Mouse (Mus musculus) lung, postnatal 10 days (tissue): Measurements from ENCODE around the gene Ncf1.

Experiments used
- DNase-seq: peaks from one replicate; pipeline ENCODE4 v3.0.0; 2021

Ncf1 gene

DNA sequence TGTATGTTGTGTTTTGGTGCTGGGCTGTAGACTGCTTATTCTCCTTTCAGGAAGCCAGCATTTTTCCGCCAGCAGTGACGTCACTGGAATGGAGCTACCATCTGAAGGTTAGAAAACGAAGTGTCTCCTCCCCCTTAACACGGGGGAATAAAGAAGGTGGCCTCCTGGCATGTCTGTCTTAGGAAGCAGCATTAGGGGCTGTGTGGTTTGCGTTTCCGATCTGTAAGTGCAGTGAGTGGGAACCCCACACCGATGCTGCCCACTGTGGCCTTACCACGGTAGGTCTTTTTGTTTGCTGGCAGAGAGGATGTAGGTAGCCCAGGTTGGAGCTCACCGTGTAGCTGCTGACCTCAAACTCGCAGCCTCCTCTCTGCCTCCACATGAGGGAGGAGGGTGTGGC is 22.7 kb downstream of the Ncf1 start:
- no peak for DNase-seq

DNA sequence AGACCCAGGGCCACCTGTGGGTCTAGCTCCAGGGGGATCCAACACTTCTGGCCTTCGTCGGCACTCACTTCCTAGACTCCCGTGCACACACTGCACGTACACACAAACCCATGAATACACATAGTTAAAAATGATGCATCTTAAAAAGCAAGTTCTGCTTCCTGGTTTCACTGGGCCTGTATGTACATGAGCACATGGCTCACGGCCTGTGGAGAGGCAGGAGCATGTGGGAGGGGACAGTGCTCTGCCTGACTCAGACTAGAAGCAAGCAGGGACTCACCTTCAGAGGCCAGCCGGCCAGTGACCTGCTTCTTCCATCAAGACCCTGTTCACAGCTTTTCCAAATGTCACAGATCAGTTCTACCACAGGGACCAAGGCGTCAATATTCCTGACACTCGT is 35.8 kb downstream of the Ncf1 start:
- no peak for DNase-seq

DNA sequence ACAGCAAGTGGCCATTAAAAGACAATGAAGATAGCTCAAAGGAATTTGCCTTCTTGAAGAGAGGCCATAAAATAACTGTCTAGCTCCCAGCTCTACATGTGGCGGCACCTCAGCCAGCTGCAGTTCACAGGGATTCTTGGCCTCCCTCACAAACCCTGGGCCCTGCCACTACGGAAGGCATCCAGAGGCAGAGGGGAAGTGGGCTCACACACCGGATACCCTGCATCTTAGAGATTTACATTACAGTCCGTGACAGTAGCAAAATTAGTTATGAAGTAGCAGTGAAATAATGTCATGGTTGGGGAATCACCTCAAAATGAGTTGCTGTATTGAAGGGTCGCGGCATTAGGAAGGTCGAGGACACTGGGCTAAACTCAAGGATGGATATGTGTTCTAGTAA is 40.9 kb downstream of the Ncf1 start:
- DNase-seq, result no peak

DNA sequence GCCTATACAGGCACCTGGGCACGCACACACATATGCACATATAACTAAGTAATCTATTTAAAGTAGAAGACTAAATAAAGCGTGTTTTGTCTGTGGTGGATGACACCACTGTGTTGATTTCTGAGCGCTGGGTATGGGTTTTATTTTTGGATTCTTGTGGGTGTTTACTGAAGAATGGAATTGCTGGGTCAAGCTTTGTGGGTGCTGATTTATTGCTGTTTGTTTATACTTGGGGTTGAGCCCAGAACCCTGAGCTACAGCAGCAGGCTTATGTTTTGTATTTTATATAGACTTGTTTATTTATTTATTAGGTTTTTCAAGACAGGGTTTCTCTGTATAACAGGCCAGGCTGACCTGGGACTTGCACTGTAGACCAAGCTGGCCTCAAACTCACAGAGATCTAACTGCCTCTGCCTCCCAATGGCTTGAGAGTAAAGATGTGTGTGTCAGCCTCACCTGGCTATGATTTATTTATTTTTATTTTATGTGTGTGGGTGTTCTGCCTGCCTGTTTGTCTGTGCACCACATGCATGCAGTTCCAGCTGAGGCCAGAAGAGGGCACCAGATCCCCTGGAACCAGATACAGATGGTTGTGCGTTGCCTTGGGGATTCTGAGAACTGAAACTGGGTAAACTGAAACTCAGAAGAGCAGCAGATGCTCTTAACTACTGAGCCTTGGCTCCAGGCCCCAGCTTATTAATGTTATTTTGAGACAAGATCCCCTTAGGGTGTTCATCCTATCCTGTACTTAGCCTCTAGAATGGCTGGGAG is 42.3 kb downstream of the Ncf1 start:
- peak; percentile 72 for DNase-seq

DNA sequence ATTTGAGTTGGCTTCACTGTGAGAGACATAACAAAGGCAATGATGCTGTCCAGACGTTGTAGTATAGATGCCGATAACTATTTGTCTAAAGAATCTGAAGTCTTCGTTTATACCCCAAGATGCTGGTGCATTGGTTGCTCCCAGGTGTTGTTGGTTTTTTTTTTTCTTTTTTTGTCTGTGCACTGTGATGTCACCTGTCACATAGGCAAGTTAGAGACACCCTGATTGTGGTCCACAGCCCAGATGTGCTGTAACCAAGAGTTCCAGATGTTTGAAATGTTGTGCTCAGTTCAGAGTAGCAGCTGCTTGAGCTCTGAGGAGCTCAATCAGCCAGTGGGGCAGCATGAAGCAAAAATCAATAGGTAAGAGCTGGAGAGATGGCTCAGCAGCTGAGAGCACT is 43.4 kb downstream of the Ncf1 start:
- DNase-seq, result no peak

DNA sequence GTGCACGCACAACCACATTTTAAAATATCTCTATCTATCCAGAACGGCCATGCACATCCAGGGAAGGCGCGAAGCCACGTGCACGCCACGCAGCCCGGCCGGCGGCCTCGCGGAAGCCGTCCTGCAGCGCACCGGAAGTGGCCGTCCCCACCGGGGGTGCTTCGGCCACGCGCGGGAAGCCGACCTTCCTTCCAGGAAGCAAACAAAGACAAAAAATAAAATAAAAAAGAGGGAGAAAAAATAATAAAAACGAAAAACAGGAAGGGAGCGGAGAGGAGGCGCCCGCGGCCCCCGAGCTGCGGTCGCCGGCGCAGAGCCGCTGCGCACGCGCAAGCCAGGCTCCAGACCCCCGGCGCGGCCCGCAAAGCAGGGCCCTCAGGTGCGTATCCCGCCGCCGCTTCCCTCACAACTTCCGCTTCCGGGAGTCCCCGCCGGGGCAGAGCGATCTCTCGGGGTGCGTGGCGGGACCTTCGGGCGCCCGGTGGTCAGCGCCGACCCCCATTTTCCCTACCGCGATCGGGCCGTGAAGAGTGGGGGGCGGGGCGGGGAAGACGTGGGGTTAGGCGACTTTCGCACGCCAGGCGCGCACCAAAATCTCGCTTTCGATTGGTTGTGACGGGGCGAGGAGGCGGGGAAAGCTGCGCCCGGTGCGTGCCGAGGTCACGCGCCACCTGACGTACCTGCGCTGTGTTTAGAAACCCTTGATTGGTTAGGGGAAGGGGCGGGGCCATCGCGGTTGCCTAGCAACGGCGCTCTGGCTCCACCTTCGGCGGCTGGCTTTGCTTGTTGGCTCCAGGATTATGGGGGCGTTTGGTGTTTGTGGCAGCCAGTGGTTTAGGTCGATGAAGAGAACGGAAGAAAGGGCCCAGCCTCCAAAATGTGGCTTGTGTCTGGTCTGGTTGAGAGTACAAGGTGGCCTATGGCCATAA is 45.3 kb downstream of the Ncf1 start, which contains the start of gene Gtf2ird2:
Gene Gtf2ird2, plus strand, starts transcription at position 140 of the 929 bp plus-strand sequence.
- DNase-seq, result peak; percentile 99

DNA sequence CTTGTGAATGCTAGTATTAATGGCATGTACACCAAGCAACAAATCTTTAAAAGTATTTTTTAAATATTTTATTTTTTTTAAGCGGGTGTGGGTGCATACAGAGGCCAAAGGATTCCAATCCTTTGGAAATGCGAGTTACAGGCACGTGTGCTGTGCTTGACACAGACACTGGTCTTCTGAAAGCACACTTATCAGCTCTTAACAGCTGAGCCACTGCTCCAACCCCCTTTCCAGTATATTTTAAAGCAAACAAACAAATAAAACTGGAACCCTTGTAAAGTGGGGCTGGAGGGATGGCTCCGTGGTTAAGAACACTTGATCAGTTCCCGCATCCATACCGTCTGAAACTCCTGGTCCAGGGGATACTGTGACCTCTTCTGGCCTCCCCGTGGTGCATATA is 46.3 kb downstream of the Ncf1 start:
- no peak for DNase-seq

DNA sequence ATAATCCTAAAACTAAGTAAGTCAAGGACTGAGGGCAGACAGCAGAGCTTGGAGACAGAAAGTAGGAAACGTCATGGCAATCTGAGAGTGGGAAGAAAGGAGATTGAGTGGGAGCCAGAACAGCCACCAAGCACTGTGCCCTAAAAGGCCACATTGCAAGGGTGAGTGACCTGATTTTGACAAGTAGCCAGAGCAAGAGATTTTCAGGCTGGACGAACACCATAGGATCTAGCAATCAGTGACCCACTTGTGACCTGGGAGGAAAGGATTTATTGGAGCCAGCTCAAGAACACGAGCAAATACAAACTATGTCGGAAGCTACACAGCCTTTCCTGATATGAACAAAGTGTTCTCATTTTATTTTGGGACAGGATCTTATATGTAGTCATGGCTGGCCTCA is 46.7 kb downstream of the Ncf1 start:
- DNase-seq, result peak; percentile 73

DNA sequence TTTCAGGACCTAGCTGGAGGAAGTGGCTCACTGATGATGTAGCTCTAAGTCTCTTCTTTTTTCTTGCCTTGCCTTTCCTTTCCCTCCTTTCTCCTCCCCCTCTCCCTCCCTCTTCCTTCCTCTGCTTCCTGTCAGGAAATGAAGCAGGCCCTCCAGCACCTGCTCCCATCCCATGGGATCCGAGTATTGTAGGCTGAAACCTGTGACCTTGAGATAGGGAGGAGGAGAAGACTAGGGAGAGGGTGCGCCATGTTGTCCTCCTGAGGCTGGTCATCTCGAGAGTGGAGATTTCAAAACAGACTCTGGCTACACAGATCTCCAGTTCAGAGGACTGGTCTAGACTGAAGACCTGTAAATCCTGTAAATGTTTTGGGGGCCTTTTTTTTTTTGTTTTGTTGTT is 47.3 kb downstream of the Ncf1 start:
- no peak for DNase-seq

DNA sequence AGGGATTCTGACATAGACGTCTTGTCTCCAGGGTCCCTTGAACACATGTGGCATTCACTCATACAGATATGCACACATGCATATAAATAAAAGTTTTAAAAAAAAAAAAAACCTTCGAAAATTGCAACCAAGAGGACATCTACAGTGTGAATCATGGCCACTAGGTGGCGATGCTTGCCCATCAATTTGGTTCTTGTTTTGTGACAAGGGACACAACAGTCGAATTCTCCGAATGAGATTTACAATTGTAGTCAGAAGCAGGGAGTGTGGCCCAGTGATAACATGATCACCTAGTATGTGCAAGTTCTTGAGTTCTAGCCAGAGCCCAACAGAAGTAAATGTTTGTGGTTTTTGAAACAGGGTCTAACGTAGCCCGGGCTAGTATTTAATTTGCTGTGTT is 49.6 kb downstream of the Ncf1 start:
- peak; percentile 91 for DNase-seq

DNA sequence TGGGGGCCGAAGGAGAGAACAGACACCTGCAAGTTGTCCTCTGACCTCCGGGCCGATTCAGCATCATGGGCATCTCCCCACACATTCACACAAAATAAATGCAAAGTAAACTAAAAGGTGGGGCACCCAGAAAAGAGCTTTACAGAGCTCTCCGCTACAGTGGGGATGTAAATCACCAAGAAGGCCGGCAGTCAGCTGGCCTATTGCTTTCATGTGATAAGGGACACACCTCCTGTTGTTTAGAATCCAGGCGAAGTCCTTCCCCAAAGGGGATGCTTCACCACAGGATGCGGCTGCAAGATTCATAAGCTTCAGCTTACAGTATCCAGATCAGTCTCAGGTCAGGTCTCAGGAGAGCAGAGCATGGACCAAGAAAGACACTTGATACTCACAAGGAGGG is 50.9 kb downstream of the Ncf1 start:
- DNase-seq, result no peak

DNA sequence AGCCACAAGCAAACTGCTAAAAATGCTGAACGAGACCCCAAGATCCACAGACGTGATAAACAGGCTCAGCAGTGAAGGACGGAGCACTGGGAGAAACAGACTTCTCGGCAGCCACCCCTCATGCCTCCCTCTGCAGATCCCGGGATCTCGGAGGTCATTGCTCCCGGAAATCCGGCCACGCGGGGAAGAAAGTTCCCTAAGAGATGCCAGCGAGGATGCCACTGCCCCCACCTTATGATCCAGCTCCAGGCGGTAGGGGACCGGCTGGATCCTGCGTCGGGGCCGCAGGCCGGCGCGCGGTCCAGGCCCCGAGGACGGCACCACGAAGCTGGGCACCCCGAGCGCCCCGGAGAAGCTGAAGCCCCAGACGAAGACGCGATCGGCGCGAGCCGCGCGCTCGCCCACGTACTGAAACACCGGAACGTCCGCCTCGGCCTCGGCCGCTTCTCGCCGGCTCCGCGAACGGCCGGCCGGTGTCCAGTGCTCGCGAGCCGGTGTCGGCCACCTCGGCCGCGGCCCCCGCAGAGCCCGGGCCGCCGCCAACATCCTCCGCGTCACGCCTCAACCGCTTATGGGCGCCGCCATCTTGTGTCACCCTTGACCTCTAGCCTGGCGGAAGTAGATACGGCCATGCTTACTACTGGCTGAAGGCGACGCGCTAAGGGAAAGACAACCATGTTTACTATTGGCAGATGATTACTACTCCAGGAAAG is 53.1 kb downstream of the Ncf1 start, which contains the start of gene Rcc1l:
Gene Rcc1l, minus strand, starts transcription at position 606 of the 713 bp plus-strand sequence.
- DNase-seq, result peak; percentile 92

DNA sequence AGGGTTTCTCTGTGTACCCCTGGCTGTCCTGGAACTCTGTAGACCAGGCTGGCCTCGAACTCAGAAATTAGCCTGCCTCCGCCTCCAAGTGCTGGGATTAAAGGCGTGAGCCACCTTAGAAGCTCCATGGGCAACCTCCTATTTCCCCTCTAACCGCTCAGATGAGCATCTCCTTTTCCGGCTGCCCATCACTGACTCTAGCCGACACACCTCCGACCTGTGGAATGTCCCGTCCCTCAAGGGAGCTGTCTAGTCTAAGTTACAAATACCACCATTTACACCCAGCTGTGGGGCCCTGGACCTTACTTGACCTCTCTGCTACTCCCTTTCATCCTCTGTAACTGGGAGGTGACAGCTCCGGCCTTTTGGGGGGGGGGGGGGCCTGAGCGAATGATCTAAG is 53.7 kb downstream of the Ncf1 start:
- DNase-seq, result no peak

DNA sequence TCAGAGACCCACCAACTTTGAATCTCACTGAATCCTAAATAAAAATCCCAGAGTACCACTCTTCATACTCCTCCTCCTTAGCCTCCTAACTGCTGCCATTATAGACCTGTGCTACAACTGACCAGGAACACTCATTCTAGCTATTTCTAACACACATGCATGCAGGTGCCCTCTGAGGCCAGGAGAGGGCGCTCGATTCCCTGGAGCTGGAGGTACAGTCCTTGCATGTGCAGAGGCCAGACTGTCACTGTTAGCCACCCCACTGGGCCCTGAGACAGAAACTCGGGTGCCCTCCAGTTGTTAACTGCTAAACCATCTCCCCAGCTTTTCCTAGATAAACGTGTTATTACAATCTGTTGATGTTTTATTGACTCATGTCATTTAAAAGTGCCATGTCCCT is 56.2 kb downstream of the Ncf1 start:
- DNase-seq, result peak; percentile 50

DNA sequence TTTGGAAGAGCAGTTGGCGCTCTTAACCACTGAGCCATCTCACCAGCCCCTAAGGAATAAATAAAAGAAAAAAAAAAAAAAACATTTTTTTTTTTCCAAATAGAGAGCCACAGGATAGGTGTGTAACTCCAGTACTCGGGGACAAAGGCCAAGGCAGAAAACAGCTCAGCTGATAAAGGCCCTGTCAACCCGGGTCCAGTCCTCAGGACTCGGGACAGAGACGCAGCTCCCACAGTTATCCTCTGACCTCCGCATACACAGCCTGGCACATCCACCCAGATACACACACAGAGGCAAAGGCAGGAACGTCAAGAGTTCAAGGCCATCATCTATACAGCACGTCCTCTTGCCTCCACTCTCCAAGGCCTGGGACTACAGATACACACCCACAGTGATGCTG is 59.3 kb downstream of the Ncf1 start:
- no peak for DNase-seq
